Mouse (Mus musculus) 3134 (cell line): ENCODE data around the gene Plekhh3.
"Not testable (repeated sequence)": the region's sequence is repeated elsewhere in the genome, so short reads cannot be mapped to it uniquely, and the experiment has no call there.

Experiments
- DNase-seq: peaks from one replicate; pipeline ENCODE4 v3.0.0-alpha.2; 2011; ENCODE audit warnings: low spot score; ENCODE audit not compliant: insufficient read length; ENCODE audit errors: extremely low read depth

Gene Plekhh3

DNA sequence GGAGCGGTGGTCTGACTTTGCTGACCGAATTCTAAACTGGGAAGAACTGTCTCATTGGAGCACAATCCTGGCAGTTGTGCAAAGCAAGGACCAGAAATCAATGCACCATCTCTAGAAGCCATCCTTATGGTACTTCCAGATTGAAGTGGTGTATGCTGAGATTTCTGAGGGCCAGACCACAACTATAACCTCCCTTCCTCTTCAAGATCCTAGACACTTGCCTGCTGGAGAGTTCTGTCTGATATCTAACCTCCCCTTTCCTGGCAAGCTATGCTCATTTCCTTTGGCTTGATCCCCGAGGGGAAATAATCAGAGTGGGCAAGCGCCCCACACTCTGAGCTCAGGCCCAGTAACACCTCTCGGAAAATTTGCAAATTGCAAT, 1.3 kb upstream of the Plekhh3 start:
- no peak for DNase-seq

DNA sequence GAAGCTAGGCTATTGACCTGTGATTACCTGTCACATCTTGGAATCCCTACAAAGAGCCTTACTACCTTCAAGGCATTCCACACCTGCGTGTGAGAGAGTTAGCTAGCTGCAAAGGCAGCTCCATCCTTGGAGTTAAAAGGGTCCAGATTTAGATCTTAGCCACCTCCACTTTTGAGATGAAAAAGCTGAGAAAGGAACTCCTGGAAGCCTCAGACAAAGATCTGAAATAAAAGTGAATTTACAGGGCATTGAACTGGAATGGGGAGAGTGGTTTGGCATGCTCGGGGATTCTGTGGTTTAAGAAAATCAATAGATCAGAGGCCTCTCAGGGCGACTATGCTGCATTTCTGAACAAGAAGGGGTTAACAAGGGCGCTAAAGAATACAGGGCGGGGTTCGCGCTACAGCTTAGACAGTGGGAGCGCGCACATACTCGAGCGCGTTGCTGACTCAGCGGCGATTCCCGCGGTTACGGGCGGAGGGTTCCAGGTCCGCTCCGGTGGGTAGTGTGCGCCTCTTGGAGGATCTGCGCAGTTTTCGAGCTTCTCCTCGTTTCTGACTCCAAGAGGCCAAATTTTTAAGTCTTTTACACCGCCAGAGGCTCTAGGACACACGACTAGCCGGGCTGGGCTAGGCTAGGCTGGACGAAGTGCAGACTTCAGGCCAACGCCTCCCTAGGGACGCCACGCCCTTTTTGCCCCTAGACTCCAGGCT, 726 bp upstream of the Plekhh3 start:
- DNase-seq = peak; percentile 92

DNA sequence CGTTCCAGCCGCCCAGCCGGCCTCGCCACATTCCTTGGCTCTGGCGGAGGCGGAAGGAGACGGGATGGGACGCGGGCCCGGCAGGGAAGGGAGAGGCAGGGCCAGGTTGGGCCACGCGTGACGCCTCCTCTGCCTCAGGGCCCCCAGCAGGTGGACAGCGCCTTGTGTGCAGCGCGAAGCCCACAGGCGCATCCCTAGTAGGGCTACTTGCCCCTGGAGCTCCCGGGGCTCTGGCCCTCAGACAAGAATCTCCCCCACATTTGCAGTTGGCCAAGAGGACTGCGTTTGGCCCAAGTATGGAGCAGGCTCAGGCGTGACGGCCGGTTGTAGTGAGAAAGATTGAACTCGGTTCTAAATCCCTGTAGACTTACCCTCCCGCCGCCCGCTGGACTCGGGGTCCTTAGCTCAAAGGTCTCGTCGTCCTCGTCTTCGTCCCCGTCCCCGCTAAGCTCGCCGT, 769 bp downstream of the Plekhh3 start, which contains the start of gene Cntnap1:
Cntnap1 (plus strand) TSS at position 170 of the 457 bp plus-strand sequence.
- peak; percentile 81 for DNase-seq

DNA sequence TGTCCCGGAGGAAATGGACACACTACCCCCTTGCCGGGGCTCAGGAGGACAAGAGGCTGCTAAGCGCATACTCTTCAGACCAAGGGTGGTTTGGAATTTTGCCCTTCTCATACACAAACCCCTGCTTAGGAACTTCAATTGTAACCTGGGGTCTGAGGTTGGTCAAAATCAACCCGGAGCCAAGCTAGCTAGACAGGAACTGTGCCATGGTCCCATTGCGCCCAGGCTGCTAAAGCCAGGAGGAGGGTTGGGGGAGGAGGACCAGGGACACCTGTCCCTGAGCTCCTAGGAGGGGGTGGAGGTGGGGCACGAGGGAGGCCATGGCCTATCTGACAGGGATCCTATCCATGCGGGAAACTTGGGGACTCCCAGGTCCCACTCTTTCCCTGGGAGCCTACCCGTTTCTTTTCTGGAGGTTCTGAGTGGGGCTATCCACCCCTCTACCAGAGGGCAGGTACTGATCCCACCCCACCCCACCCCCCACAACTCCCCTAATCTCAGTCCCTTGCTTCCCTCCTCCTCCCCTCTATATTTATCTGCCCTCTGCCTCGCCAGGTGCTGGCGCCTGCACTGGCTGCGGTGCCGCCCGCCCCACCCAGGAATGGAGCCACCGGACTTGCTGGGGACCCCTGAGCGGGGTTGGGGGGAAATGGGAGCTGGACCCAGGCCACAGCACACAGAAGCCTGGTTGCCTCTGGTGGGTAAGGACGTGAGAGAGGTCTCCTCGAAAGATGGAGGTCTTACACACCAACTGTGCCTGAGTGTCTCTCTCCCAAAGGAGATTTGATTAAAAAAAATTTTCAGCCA, 1.6 kb downstream of the Plekhh3 start:
- no peak for DNase-seq

DNA sequence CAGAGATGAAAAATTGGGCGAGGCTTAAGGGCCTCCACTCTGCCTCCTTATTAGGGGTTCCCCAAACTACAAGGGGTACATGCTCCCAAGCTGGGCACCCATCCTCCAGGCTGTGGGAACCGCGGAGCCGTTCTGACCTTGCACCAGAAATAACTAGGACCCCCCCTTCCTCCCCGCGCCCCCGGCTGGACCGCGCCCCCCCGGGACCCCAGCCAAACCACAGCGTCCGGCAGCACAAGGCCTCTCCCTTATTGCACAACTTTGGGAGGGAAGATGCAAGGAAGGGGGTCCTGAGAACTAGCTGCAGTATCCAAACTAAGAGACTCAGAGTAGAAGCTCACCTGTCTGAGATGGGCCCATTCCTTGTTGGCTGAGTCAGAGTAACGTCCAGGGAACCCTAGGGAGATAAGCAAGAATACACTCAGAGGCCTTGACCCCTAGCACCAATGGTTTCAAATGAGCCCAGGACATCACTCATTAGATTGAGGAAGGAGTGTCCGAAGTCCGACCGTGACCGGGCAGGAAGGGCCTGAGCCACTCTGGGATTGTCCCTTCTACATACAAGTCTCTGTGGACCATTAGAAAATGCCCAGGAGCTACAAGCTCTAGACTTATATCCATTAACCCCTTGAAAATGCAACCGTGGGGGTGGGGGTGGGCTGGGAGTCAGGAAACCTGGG, 2.7 kb downstream of the Plekhh3 start:
- DNase-seq = peak; percentile 62

DNA sequence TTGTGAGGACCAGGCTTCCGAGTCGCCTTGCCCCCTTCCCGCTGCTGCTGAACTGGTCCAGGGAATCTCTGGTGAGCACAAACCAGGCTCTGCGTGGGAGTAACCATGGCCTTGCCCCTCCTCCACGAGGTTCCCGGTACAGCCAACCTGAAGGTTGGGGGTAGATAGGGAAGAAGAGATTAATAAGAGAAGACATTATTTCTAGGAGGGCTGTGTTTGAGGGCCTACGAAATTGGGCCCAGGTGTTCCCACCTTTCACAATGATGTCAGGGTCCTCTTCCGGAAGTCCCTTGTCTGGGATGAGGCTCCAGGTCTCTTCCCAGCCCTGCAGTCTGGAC, 3.2 kb downstream of the Plekhh3 start:
- DNase-seq = no peak

DNA sequence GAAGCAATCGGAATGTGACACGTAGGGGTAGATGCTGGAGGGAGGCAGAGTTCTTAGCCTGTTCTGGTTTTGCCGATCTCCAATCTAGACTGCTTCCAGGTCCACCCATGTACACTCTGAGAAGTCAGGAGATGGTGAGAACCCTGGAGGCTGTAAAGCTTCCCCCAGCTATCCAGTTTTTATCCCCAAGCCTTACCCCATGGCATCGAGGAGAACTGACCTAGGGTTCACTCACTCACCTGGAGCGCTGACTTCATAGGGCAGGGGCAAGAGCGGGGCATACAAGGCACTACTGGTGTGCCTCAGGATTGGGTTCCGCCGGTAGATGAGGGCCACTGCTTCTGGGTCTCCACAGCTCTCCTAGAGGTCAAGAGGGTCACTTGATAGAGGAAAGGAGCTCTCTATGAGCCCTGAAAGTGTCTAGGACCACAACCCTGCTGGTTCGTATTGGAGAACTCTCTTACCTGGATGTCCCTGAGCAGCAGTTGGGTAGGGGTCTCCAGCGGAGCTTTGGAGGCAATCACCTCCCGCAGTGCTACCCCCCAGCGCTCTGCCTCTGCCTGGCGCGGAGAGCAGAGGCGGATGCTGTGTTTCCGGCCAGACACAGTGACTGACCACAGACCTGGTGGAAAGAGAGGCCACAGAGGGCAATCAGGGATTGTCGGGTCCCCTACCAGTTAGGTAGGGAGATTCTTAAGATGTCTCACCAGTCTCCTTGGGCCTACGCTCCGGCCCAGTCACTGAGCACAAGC, 3.8 kb downstream of the Plekhh3 start:
- no peak for DNase-seq

DNA sequence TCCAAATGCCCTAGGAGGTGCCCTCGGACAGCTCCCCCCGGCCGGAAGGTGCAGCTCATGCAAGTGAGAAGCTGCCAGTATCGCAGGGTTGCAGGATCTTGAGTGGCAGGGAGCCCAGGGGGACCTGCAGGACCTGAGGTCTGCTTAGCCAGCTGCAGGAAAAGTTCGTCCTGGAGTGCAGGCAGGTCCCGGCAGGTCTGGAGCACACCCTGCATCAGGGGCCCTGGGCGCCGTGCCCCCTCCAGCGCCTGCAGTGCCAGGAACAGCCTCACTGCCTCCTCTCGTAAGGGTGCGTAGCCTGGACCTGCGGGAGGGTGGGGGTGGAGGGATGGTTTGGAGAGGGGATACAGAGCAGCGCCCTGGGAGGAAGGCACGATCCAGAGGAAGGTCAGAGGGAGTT, 4.8 kb downstream of the Plekhh3 start:
- DNase-seq = no peak

DNA sequence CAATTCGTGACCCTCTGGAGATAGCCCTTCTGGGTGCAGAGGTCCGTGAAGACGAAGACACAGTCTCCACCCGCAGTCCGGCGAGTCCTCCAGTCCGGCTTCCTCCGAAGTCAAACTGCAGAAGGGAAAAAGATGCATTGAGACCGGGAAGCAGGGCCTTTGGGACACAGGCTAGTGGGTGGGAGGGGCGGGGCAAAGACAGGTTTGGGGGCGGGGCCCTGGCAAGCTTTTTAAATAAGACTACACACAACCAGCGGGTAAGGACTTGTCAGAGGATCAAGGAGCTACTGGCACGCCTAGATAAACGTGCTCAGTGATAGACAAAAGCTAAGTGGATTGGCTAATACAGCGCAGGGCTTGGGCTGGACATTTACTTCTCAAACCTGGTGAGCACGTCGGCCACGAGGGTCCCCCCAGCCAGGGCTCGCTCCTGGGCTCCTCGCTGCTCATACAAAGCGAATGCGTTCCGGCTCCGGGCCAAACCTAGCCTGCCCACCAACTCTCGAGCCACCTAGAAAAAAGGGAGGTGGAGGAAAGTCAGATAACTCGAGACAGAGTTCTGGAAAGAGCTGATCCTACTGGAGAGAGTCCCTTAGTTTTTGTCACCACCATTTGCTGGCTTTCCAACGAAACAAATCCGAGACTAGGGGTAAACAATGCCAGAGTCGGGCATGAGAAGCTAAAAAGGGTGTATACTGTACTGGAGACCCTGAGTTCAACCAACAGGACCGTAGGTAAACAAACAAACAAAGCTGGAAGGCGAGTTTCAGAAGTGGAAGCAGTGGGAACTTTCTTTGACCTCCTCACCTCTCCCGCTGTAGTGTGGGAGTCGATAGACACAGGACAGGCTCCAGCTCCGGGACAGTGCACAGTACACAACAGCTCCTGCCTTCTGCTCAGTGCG, 6.2 kb downstream of the Plekhh3 start:
- no peak for DNase-seq

DNA sequence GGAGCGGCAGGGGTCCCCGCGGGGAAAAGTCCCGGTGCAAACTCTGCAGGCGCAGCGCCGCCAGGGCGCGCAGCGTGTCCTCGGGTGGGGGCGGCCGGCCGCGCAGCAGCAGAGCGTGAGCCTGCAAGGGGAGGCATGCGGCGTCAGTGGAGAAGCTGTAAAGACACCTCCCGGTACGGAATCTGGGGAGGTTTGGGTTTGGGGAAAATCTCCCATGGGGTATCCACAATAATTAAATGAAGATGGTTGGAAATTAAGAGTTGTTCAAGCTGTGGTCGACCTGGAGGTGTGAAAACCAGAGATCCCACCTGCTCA, 6.8 kb downstream of the Plekhh3 start:
- DNase-seq = no peak

DNA sequence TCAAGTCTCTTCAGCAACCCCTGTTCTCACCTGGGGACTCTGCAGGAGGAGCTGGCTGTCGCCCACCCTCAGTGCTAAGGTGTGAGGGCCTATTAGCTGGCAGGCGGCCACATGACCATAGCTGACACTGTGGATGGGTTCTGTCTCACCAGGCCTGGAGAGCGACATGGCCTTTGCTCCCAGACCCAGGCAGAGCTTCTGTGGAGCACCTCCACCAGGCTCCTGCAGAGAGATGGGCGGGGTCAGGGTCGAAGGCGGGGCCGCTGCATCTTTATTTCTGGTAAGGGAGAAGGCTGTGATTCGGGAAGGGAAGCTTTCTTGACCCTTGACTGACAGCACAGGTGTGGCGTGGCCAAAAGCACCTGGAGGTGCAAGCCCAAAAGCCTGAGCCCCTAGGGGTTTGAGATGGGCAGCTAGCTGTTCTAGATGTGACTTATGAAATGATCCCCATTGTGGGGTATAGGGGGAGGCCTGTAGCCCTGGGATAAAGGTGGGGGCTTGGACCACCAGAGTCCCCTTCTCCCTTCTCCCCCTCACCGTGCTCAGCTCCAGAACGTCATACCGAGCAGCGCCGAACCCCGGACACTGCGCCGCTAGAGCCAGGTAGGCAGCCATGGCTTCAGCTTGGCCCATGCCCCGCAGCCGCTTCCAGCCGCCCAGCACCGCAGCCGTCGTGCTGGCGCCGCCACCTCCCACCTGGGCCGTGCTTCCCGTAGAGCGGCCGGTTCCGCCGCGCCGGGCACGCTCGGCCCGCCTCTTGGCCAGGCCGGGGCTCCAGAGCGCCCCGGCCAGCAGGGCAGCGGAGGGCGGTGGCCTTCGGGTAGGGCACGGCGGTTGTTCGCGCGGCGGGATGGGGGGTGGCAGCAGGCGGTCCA, 7.4 kb downstream of the Plekhh3 start:
- no peak for DNase-seq

DNA sequence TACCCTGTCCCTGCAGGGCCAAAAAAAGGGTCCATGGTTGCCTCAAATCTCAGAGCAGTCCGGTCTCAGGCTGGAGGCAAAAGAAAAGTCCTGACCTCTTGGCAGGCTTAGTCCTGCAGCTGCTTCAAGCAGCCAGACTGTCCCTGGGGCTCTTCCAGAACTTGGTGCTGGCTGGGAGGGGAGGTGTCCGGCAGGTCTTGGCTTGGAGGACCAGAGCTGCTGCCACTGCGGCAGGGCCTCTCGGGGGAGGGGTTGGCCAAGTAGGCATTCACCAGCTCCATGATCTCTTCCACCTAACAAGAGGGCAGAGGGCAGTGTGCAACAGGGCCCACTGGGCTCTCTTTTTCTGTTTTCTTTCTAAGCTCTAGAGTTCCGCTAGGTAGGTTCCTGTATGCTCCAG, 8.4 kb downstream of the Plekhh3 start:
- no peak for DNase-seq

DNA sequence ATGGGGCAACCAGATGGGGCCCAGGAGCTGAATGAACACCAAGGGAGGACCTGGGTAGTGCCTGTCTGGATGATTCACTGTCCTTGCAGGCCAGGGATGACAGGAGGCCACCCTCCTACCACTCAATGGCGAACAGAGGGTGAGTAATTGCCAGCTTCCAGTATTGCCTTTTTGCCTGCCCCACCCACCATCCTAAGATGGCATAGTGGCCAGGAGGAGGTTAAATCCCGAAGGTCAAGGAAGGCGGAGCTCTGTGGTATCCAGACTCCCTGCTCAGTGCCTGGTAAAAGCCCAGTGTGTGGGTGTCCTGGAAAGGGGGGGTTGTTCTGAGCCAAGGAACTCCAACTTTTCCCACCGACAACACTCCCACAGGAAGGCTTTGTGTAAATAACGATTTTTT, 8.8 kb downstream of the Plekhh3 start:
- DNase-seq = no peak

DNA sequence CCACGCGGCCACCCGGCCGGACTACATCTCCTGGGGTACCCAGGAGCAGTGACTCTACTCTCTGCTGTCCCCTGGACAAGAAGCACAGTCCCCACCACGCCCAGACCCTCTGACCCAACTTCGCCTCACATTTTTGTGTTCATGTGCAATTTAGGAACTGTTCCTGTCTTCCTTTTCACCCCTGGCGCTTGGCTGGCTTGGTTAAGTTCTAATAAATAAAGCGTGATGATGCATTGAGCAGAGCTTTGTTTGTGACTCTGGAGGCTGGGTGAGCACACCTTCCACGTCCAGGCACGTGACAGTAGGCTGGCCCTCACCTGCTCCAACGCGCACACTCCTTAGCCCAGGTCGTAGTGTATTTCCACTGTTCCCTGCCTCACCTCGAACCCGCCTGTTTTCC, 9.6 kb downstream of the Plekhh3 start:
- DNase-seq = no peak

DNA sequence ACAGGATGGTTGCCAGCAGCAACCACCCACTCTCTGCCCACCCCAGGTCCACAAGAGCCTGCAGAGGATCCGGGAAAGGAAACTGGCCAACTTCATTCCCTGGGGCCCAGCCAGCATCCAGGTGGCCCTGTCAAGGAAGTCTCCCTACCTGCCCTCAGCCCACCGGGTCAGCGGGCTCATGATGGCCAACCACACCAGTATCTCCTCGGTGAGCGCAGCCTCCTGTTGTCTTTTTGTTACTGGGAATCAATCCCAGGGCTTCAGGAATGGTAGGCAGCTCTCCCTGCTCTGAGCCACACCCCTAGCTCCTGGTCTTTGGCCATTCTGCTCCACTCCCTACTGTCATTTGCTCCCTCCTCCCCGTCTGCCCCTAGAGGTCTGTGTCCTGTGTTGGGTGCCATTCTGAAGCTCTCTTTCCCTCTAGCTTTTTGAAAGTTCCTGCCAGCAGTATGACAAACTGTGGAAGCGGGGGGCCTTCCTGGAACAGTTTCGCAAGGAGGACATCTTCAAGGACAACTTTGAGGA, 10.1 kb downstream of the Plekhh3 start:
- DNase-seq = not testable (repeated sequence)

DNA sequence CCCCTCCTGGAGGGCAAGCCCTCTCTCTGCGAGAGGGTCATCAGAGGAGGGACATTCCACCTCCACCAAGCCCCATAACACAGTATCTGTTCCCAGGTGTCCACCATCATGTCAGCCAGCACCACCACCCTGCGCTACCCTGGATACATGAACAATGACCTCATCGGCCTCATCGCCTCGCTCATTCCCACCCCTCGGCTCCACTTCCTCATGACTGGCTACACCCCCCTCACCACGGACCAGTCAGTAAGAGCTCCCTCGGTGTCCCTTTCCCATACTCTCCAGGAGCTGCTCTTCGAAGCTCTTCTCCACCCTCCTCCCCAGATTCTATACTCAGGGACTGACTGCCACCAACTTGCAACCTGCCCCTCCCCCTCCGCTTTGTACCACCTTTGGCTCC, 11.0 kb downstream of the Plekhh3 start:
- not testable (repeated sequence) for DNase-seq

DNA sequence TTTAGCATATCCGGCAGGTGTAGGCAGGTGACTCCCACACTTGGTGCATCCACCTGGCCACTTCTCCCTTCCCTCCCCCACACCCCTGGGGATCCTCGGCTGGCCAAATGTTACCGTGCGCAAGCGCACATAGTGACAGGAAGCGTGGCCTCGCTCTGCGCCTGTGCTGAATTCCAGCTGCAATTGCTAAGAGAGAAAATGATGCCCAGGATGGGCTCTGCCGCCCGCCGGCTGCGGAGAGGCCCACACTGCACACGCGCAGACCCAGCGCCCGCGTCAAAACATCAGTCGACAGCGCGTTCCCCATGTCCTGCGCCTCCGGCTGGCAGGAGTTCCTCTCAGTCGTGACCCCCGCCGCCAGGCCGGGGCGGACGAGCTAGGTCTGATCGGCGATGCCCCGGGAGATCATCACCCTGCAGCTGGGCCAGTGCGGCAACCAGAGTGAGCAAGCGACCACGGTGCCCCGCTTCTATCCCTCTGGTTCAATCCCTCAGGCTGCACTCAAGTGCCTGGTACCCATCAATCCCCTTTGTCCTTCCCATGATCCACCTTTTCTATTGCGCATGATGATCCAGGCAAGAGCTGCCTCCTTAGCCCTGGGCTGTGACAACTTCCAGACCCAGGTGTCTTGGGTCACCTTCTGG, 15.3 kb downstream of the Plekhh3 start, which contains the start of gene Tubg2:
Tubg2 (plus strand) TSS at position 180 of the 644 bp plus-strand sequence.
- DNase-seq = no peak

DNA sequence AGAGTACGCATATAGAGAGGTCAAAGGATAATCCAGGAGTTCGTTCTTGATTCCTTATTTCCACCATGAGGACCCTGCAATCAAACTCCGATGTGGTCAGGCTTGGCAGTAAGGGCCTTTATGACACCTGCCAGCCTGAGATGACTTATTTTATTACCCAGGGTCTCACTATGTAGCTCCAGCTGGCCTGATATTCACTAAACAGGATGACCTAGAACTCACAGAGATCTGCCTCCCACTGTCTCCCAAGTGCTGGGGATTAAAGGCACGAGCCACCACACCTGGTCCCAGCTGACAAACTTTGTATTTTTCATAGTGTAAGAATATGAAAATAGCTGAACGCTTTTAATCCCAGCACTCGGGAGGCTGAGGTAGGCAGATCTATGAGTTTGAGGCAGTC, 16.0 kb downstream of the Plekhh3 start:
- no peak for DNase-seq
